Mouse (Mus musculus) urinary bladder, adult 2 months (tissue): ENCODE data around the gene Gm29776. TPM values are rescaled to one million over a fixed set of nuclear protein-coding genes. Genes with fewer than 3 reads are reported as not detected.

ENCODE experiments used
- DNase-seq: peaks from one replicate; pipeline ENCODE4 v3.0.0; 2022; ENCODE audit warnings: low spot score
- polyA plus RNA-seq: library from polyadenylated mRNA; depleted of rRNA; stranded (reverse); fragments of >200 nt; gene quantifications from 2 replicates; pipeline ENCODE4 v1.2.3, GENCODE M21; 2012; rRNA removed

Gene Gm29776
- polyA plus RNA-seq: 0.06 and 0.14 TPM in 2 replicates

DNA sequence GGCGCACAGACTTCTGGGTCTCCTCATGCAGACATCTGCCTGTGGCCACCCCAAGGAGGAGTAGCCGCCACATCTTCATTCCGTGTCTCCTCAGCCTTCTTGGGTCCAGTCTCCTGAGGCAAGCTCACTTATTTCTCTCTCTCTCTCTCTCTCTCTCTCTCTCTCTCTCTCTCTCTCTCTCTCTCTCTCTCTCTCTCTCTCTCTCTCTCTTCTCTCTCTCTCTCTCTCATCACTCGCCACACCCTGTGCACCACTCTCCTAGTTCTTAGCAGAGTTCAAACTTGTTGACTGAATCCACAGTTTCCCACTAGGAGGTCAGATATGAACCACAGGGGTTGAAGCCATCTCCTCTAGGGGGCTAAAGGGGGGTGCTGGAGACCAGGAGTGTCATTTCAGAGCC lies at the start of gene Gm29776:
Gene Gm29776, minus strand, starts transcription at position 101 of the 400 bp plus-strand sequence.
- DNase-seq: no peak

GRCm38 (mm10) chr14:54746038-54746437 lies 47.4 kb upstream of the Gm29776 start:
- no peak for DNase-seq

DNA sequence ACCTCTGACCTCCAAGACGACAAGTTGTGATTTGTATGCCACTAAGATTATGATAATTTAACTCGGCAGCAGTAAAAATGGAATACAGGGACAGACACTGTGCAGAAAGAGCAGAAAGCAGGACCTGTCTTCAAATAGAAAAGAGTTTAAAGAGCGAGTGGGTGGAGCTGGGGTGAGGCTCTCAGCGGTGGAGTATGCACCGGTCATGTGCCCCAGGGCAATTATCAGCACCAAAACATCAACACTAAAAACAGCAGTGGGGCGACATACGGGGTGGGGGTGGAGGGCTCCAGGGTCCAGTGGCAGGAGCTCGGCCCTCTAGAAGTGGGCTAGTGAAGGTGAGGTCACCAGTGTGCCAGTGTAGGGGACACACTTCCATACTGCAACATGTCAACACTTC lies 45.8 kb upstream of the Gm29776 start:
- DNase-seq: no peak

DNA sequence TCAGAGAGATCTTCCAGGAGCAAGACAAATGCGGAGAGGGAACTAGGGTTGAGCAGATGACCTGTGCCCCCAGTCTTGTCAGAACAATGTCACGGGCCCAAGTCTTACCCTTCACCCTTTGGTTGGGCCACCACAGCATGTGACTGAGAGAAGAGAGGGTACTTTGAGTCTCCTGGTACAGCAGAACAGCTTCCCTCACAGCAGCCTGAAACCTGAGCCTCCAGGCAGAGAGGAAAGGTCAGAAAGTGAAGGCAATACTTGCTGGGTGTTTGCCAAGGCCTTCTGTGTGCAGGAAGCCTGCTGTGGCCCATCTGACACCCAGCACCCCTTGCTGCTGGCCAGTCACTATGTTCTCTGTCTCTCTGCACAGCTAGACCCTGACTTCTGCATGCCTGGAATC lies 43.7 kb upstream of the Gm29776 start:
- no peak for DNase-seq

- no peak for DNase-seq
Measured at GRCm38 (mm10) chr14:54741721-54742120, 43.1 kb upstream of the Gm29776 start.

- no peak for DNase-seq
Measured at GRCm38 (mm10) chr14:54737634-54738033, 39.0 kb upstream of the Gm29776 start.

GRCm38 (mm10) chr14:54736555-54737552 lies 38.2 kb upstream of the Gm29776 start:
- no peak for DNase-seq

- no peak for DNase-seq
Measured at GRCm38 (mm10) chr14:54735221-54735620, 36.6 kb upstream of the Gm29776 start.

GRCm38 (mm10) chr14:54734004-54734403 lies 35.4 kb upstream of the Gm29776 start:
- DNase-seq: no peak

DNA sequence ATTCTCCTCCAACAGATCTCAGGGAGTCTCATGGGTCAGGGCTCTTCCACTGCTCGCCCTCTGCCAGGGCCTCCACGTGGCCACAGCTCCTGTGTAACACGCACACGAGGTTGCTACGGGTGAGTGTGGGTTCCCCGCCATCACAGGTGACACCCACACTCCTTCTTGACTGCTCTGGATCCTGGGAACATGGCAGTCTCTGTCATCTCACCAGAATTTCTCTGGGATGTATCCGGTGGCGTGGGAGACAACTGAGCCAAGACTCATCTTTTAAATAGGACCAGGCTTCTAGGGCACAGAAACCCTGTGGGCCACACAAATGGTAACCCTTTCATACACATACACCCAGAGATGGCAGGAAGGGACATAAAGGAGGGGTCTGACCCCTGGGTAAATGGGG lies 33.6 kb upstream of the Gm29776 start:
- DNase-seq: no peak

- no peak for DNase-seq
Measured at GRCm38 (mm10) chr14:54730305-54730704, 31.7 kb upstream of the Gm29776 start.

DNA sequence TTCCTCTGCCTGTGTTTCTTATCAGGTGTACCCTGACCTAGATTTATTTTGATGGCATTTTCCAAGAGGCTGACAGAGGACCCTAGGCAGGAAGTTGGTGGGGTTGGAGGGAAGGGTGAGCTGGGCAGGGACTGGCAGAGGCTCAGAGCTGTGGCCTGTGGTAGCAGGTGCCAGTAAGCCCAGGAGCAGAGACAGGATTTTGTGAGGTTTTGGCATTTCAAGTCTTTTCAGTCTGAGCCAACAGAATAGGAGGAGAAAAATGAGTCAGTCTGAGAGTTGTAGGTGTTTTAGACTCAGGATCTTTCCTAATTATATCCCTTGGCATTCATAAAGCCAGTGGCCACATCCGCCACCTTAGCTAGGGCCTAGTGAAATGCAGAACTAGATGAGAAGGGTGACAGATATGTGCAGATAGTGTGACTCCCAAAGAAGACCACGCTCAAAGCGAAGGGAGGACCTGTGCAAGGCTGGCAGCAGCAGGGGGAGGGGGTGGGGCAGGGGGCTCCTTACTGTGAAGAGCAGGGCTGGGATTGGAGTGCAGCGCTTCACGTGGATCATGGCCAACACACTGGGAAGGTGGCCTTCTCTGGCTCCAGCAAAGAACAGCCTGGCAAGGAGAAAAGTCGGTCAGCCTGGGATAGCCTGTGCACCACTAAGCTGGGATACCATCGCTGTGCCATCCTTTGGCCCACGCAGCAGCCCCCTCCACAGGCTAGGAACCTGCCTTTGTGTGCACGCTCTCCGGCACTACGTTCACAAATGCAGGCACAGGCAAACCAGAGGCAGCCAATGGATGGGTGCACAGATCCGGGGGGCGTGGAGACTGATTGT lies 30.4 kb upstream of the Gm29776 start:
- DNase-seq: no peak

DNA sequence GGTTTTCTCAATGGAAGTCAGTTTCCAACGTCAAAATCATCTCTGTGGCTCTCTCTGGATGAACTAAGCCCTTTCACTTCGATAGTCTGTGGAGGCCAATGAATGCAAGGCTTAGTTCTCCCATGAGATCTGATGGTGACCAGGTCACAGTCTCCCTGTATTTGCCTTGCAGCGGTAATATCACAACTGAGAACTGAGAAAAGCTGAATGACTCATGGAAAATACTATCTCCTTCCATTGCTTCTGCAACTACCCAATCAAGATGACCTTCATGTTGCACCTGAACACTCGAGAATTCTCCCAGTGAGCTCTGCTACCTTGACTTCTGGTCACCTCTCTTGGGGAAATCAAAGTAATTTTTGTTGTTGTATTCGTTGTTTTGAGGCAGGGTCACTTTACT lies 28.9 kb upstream of the Gm29776 start:
- no peak for DNase-seq

DNA sequence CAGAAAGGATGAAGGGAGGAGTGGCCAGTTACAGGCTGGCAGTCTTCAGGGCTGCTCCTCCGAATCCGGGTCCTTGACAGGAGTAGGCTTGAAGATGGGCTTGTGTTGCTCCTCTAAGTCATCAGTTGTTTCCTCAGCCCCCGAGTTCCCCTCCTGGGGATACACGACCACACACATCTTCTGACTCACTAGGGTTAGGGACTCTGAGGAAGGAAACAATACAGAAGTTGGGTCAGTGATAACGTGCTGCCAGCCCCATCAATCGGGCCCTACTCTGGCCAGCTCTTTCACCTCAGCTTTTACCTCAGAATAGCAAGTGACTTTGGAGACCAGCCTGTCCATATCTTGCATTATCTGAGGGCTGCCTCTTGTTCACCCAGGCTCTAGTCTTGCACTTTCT lies 25.4 kb upstream of the Gm29776 start:
- DNase-seq: no peak

DNA sequence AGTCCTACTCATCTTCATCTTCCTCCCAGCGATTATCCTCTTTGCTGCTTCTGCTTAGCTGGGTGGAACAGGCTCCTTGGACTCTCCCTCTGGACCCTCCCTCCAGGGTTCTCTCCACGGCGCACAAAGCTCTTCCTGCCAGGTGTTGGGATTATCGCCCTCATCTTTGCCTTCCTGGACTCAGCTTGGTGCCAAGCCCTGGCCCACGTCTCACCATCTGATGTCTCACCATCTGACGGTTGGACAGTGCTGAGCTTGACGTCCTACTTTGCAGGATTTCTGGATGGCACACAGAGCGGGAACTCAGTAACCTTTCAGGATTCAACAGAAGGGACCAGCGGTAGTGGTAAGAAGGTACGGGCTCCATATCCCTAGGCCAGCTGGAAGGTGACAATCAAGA lies 23.1 kb upstream of the Gm29776 start:
- no peak for DNase-seq

DNA sequence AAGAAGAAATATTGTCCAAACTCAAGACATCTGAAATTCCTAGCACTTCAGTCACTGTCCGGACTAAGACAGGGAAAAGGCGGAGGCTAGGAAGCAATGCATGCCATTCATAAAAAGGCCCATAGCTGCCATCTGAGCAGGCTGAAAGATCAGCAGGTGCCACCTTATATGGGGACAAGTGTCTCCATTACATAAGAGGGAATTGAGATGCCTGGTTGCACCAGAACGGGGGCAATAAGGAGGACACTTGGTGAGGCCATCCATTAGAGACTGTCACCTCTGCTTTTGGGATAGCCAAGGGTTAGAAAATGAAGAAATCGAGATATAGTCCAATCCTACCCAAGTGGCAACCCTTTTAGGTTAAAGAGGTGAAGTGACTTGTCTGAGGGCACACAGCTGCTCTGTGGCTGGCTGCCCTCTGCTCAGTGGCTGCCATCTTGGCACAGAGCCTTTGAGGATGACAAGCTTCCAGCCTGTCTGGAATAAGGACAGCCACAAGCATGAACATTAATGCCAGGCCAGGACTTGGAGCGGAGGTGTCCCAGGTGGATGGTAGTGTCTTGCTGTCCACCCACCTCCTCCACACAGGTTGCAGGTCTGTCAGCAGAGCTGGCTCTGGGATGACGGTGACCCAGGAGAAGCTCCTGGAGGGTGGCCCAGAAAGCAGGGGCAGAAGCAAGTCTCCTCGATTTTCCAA lies 22.2 kb upstream of the Gm29776 start:
- DNase-seq: no peak

DNA sequence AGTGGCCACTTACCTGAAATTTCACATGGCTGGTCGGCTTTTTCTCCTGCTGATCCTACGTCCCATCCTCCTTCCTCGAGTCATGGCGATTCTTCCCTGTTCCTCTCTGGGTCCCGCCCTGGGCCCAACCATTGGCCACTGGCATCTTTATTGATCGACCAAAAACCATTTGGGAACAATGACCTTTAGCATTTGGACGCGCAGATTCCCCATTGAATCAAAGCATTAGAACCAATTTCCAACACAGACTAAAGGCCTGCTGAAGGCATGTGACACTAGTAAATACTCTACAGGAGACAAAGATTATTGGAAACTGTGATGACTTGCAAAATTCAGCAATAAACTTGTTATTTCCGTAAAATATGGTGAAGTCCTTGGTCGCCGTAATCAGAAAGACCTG lies 21.4 kb upstream of the Gm29776 start:
- no peak for DNase-seq

- no peak for DNase-seq
Measured at GRCm38 (mm10) chr14:54715402-54715801, 16.8 kb upstream of the Gm29776 start.

DNA sequence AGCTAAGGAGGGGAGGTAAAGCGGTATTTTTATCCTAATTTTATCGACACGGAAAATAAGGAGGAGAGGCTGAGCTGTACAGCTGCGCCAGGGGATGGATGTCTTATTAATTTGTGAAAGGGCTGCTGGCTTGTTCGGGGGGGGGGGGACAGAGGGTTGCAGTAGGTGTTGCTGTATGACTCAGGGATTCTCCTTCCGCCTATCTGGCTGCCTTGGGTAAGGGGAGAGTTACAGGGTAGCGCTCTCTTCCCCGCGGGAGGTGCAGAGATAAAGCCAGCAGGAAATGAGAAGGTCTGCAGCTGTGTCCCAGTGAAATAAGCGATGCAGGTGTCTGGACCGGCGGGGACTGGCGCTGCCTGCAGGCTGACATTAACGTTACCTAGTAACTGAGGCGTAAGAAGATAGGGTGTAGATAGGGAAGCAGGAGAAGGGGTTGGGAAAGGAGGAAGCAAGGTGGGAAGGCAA lies 16.0 kb upstream of the Gm29776 start:
- DNase-seq: no peak

DNA sequence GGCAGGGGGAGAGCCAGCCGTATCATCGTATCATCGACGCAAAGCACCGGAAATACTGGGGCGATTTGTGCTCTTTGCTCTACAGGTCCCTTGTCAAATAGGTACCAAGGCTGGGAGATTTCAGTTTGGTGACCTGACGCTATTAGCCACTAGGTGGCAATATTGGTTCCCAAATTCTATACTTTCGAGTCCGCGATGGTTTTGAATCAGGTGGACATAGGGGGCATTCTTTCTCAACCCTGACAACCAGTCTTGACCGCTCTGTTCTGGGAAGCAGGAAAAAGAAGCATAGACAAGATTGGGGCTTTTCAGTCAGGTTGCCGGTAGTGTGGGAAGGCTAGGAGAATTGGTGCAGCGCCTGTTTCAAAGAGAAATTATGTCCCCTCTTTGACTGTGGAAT lies 15.5 kb upstream of the Gm29776 start:
- DNase-seq: no peak

- DNase-seq: no peak
Measured at GRCm38 (mm10) chr14:54712861-54713260, 14.2 kb upstream of the Gm29776 start.

DNA sequence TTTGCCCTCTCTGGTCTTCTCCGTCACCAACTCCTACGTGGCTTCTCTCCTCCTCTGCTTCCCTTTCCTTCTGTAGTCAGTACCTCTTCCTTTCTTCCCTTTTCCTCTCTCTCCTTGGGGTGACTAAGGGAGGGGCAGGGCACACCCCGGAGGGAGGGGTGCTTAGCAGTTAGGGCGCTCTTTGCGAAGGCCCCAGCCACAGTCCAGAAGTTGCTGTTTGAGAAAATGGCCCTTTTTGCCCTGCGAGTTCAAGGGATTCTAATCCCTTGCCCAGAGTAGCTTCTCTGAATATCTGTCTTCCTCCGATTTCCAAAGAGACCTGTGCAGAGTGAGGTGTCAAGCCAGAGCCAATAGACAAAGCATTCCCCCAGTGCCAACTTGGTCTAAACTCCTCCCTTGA lies 13.4 kb upstream of the Gm29776 start, which contains the start of gene Cebpe:
Gene Cebpe, minus strand, starts transcription at position 101 of the 400 bp plus-strand sequence.
- DNase-seq: no peak
